In the genomic region with DNA sequence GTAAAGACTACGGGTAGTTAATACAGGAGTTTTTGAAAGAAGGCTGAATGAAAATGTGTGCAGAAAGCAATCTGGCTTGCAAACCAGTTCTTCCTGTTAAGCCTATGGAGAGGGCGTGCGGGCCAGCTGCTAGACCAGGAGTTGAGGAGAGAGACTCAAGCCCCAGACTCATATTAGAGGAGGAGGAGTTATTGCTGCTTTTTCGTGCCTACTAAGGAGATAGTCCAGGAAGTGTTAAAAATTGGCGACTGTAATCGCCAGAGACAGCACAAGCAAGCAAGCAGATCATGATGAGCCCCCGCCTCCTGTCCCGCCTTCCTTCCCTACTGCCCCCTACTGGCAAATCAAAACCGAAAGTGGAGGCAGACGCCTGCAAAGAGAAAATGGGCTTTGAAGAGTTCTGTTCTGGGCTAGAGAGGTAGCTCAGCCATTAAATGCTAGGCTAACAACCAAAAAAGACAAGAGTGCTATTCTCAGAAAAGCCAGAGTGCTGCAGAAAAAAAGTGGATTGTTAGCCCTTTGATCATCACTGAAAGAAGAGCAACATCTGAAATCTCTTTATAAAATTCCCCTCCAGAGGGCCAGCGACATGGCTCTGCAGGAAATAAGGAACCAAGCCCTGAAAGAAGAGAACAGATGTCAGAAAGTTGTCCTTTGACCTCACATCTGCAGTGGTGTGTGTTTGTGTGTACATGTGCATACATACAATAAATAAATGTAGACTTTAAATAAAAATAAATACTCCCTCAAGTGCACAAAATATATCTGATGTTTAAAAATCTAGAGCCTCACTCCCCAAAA, we compare ENCODE assay signal across 8 mouse cellular contexts. TPM values are rescaled to one million over a fixed set of nuclear protein-coding genes. Genes with fewer than 3 reads are reported as not detected.
A peak's percentile ranks its signal among the peaks of the same experiment; 100 is the strongest.
DNase-seq lines count a peak whose midpoint lies in the region; ATAC-seq and TF ChIP-seq lines count a peak whose summit lies in the region.

No protein-coding gene starts in this region.

- TF ChIP-seq POLR2A in testis, adult 2 months (IDR thresholded peaks at IDR 0.05; ENCODE audit: control insufficient read depth, low read depth, low read length): no peak

- H3K36me3 ChIP-seq in forebrain, embryonic 15.5 days: no peaks in the 10 kb centered on the region
- H3K36me3 ChIP-seq in neural tube, embryonic 14.5 days (ENCODE audit: control insufficient read depth, insufficient read depth, low read length): no peaks in the 10 kb centered on the region
- H3K36me3 ChIP-seq in testis, adult 2 months (ENCODE audit: control insufficient read depth, insufficient read depth, low read length): no peaks in the 10 kb centered on the region

- H3K9me3 ChIP-seq in forebrain, embryonic 15.5 days: no peaks in the 10 kb centered on the region
- H3K9me3 ChIP-seq in neural tube, embryonic 14.5 days (ENCODE audit: control insufficient read depth, low read length): no peaks in the 10 kb centered on the region

- H3K27me3 ChIP-seq in forebrain, embryonic 15.5 days: no peaks in the 10 kb centered on the region
- H3K27me3 ChIP-seq in neural tube, embryonic 14.5 days (ENCODE audit: control insufficient read depth, insufficient read depth, low read length): no peaks in the 10 kb centered on the region
- no peaks in the 10 kb centered on the region for H3K27me3 ChIP-seq in testis, adult 2 months (ENCODE audit: control insufficient read depth, insufficient read depth, low read length)

- peak; percentile 26 for DNase-seq in ES-CJ7 (ENCODE audit: low read depth, low spot score)
- DNase-seq in cerebellum, adult 11 months: peak; percentile 39
- DNase-seq in heart, postnatal 25 days (ENCODE audit: low spot score): peak; percentile 29
- DNase-seq in layer of hippocampus, adult 11-12 months (ENCODE audit: low spot score): peak; percentile 62
- DNase-seq in lung, adult 18-20 months: peak; percentile 65 to 77

- H3K4me2 ChIP-seq in forebrain, embryonic 15.5 days (replicated peaks): peak overlapping the region; percentile 42
- peak overlapping the region; percentile 36; the same call in 1 of the 2 replicates for H3K4me2 ChIP-seq in neural tube, embryonic 14.5 days (ENCODE audit: low read depth, low read length)

- TF ChIP-seq CTCF in testis, adult 2 months (IDR thresholded peaks at IDR 0.05; ENCODE audit: control insufficient read depth, insufficient read depth, insufficient replicate concordance, low read depth, low read length): peak; percentile 15; the same call in 1 of the 2 replicates

- intact Hi-C loops in heart, postnatal 25 days (cut with DNase I): no loop called here

- peak overlapping the region; percentile 30 for H3K4me3 ChIP-seq in forebrain, embryonic 15.5 days
- H3K4me3 ChIP-seq in neural tube, embryonic 14.5 days (ENCODE audit: low read depth, low read length): peak overlapping the region; percentile 20; the same call in 1 of the 2 replicates
- peak overlapping the region; percentile 64 for H3K4me3 ChIP-seq in testis, adult 2 months (ENCODE audit: control insufficient read depth, low read depth, low read length)

- no peak overlapping the region for H3K27ac ChIP-seq in forebrain, embryonic 15.5 days (replicated peaks)
- no peak overlapping the region for H3K27ac ChIP-seq in neural tube, embryonic 14.5 days (ENCODE audit: low read depth, low read length)
- no peak overlapping the region for H3K27ac ChIP-seq in testis, adult 2 months (ENCODE audit: control insufficient read depth, insufficient read depth, low read depth, low read length)

- H3K4me1 ChIP-seq in forebrain, embryonic 15.5 days: no peaks in the 10 kb centered on the region
- H3K4me1 ChIP-seq in neural tube, embryonic 14.5 days (ENCODE audit: control insufficient read depth, insufficient read depth, low read length): no peaks in the 10 kb centered on the region
- H3K4me1 ChIP-seq in testis, adult 2 months (ENCODE audit: control insufficient read depth, insufficient read depth, low read length): no peaks in the 10 kb centered on the region

- 28% methylated on average over 11 of the region's 11 CpGs for WGBS in forebrain, embryonic 15.5 days
- 19% methylated on average over 11 of the region's 11 CpGs for WGBS in neural tube, embryonic 14.5 days

- no peak overlapping the region for H3K9ac ChIP-seq in forebrain, embryonic 15.5 days (replicated peaks)
- no peak overlapping the region for H3K9ac ChIP-seq in neural tube, embryonic 14.5 days (replicated peaks; ENCODE audit: low read depth, low read length)

- ATAC-seq in forebrain, embryonic 15.5 days (replicated peaks): peak; percentile 72; the same call in 1 of the 2 replicates
- ATAC-seq in neural tube, embryonic 14.5 days (ENCODE audit: low read depth): no peak

RNA-seq across cellular contexts. Expression of gene Msl3, which starts 33.9 kb away (rescaled TPM):
- 21.0 and 22.1 TPM in 2 replicates for polyA plus RNA-seq in forebrain, embryonic 15.5 days (2015; fragmentation: Nextera tagmentation; extraction: Ambion mirVana)
- 10 to 100 TPM; 47.5 to 48.7 TPM for total RNA-seq in heart, postnatal 25 days (2021)
- polyA plus RNA-seq in neural tube, embryonic 14.5 days (2014; fragmentation: Nextera tagmentation; extraction: Ambion mirVana): 19.1 and 23.3 TPM in 2 replicates
- polyA plus RNA-seq in testis, adult 2 months (2012; rRNA removed): 6.6 and 7.0 TPM in 2 replicates
